Mouse (Mus musculus): ENCODE measurements around the gene Snorc. TPM values are rescaled to one million over a fixed set of nuclear protein-coding genes. Genes with fewer than 3 reads are reported as not detected.

The Snorc gene
- not detected for polyA plus RNA-seq (2017; shearing (Covaris generic))

DNA sequence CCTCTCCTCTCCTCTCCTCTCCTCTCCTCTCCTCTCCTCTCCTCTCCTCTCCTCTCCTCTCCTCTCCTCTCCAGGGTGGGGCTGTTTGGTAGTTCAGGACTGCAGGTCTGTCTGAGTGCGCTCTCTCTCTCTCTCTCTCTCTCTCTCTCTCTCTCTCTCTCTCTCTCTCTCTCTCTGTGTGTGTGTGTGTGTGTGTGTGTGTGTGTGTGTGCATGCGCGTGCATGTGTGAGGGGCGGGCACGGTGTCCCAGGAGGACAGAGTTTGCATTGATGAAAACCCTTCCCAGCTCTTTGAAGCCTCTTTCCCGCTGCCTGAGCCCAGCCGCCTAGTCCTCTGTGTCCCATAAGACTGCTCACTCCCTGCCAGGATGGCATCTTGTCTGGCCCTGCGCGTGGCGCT, at the start of gene Snorc:
Snorc (plus strand) TSS at position 301 of the 400 bp plus-strand sequence.

DNA sequence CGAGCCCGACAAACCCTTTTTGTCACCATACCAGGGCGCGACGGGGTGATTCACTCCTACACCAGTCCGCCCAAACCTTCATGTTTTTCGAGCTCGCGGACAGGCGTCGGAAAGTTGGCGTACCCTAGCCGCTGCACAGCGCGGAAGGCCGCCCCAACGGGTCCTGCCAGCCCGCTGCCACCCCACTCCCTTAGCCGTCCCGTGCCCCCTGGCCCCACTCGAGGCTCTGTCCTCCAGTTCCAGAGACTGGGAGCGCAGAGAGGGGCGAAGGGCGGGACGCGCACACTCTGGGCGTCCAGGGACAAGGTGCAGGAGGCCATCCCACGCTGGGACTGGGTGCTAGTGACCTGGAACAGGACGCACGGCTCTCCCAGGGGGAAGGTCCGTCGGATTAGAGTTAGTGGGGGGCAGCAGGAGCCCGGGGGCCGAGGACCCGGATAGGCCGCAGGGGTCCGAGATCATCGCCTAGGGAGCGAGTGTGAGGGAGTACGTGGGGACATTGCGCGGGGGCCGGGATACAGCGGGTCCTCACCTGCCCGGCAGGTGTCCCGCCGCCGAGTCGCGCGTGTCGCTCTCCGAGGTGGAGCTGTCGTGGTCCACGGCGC, 39.6 kb downstream of the Snorc start, which contains the start of gene Neu2:
Neu2 (plus strand) TSS at position 329 of the 605 bp plus-strand sequence.

Other genes starting within 250 kb of the Snorc start
- under 1 TPM in 1 of 2 experiments, not detected in 1; 0.21 TPM for gene Efhd1, start 205.9 kb upstream of the Snorc start, polyA plus RNA-seq (2017; shearing (Covaris generic))
- gene Gigyf2, start 143.3 kb upstream of the Snorc start, polyA plus RNA-seq (2017; shearing (Covaris generic)), result 10 to 100 TPM; 56.4 to 64.0 TPM
- under 1 TPM; 0.21 to 0.95 TPM for gene Kcnj13, start 75.5 kb upstream of the Snorc start, polyA plus RNA-seq (2017; shearing (Covaris generic))
- under 1 TPM in 1 of 2 experiments, not detected in 1; 0.22 TPM for gene Neu2, start 39.6 kb downstream of the Snorc start, polyA plus RNA-seq (2017; shearing (Covaris generic))
- gene Ngef, start 103.6 kb downstream of the Snorc start, polyA plus RNA-seq (2017; shearing (Covaris generic)), result not detected
- gene Inpp5d, start 150.0 kb downstream of the Snorc start, polyA plus RNA-seq (2017; shearing (Covaris generic)), result 100 to 1,000 TPM; 117 to 196 TPM

All from activated CD4-positive, CD25-positive, alpha-beta regulatory T cell (primary cell).